Mouse (Mus musculus) liver, embryonic 14.5 days (tissue): ENCODE data around the gene Camkk1.
A peak's percentile ranks its signal among the peaks of the same experiment; 100 is the strongest.

Experiments
- CTCF ChIP-seq: IDR thresholded peaks from 2 replicates; pipeline ENCODE4 v1.5.1; 2016; ENCODE audit warnings: antibody characterized with exemption, low read depth, control low read depth
- EP300 ChIP-seq: IDR thresholded peaks from 2 replicates; pipeline ENCODE4 v1.6.1; 2016; ENCODE audit warnings: antibody characterized with exemption, low read depth

DNA sequence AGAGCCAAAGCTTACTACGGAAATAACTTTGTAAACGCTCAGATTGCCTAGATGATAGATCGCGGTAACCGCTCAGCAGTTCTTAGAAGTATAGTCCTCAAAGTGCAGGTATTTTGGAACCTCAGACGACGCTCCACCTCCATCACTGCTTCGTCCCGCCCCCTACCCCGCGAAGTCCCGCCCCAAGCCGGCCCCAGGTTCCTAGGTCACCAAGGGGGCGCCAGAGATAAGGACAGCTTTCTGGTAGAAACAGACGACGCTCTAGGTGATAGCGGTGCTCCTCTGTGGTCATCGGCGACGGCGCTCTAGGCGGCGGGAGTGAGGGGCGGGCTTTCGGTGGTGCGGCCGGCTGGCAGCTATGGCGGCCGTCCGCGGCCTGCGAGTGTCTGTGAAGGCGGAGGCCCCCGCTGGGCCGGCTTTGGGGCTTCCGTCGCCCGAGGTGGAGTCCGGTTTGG, 28.8 kb downstream of the Camkk1 start, which contains the start of gene Ncbp3:
- TF ChIP-seq EP300 (peak; percentile 59; the same call in 1 of the 2 replicates), CTCF (peak; percentile 91)
